Mouse (Mus musculus) spleen, adult 2 months (tissue): ENCODE measurements around the gene Gm9964. TPM values are rescaled to one million over a fixed set of nuclear protein-coding genes. Genes with fewer than 3 reads are reported as not detected.

Experiments
- DNase-seq, 2 experiments: peaks; one replicate each; pipeline versions ENCODE4 v3.0.0 to v3.0.0-alpha.2; 2012 to 2021; ENCODE audit warnings: low spot score in 2 of 2, low read depth in 1 of 2
- H3K27ac ChIP-seq: fragments of 200-500 bp; 2 replicates; pipeline ENCODE4 v1.5.1; 2012; ENCODE audit warnings: low read length, inconsistent platforms; ENCODE audit not compliant: insufficient read depth
- H3K27me3 ChIP-seq: fragments of 200-500 bp; 2 replicates; pipeline ENCODE4 v1.6.1; 2012; ENCODE audit warnings: mild to moderate bottlenecking, moderate library complexity, low read length, inconsistent platforms; ENCODE audit not compliant: control insufficient read depth, insufficient read depth
- H3K36me3 ChIP-seq: fragments of 200-500 bp; 2 replicates; pipeline ENCODE4 v1.6.1; 2012; ENCODE audit warnings: mild to moderate bottlenecking, low read length, inconsistent platforms; ENCODE audit not compliant: control insufficient read depth, insufficient read depth
- H3K4me1 ChIP-seq: fragments of 200-500 bp; 2 replicates; pipeline ENCODE4 v1.6.1; 2011; ENCODE audit warnings: inconsistent platforms; ENCODE audit not compliant: control insufficient read depth, insufficient read depth, insufficient read length
- H3K4me3 ChIP-seq: fragments of 200-500 bp; 2 replicates; pipeline ENCODE4 v1.5.1; 2011; ENCODE audit warnings: mild to moderate bottlenecking, inconsistent platforms; ENCODE audit not compliant: insufficient read depth, insufficient read length; ENCODE audit errors: extremely low read depth
- CTCF ChIP-seq: fragments of 200-500 bp; IDR thresholded peaks from 2 replicates; pipeline ENCODE4 v1.5.1; 2011; ENCODE audit warnings: mild to moderate bottlenecking, inconsistent platforms; ENCODE audit not compliant: insufficient read depth, insufficient read length, insufficient replicate concordance; ENCODE audit errors: extremely low read depth
- POLR2A ChIP-seq: fragments of 200-500 bp; IDR thresholded peaks from 2 replicates; pipeline ENCODE4 v1.6.1; 2011; ENCODE audit warnings: low read depth, low read length, inconsistent platforms
- WGBS: fragments of 180-500 bp; shearing (Covaris S2); methylation state at CpG from one replicate; pipeline ENCODE4 v1.1.7; 2018; 5-methylcytosine and 5-hydroxymethylcytosine counted together
- polyA plus RNA-seq: library from polyadenylated mRNA; depleted of rRNA; stranded (reverse); fragments of >200 nt; gene quantifications from 2 replicates; pipeline ENCODE4 v1.2.3, GENCODE M21; 2012

The Gm9964 gene
- polyA plus RNA-seq, 1 experiment: not detected

GRCm38 (mm10) chr11:79299719-79300431 lies 3.2 kb upstream of the Gm9964 start:
- Histone ChIP-seq H3K36me3 (no peaks in the 10 kb centered on the region), H3K4me3 (no peak overlapping the region), H3K4me1 (no peaks in the 10 kb centered on the region), H3K27me3 (no peaks in the 10 kb centered on the region), H3K27ac (no peak overlapping the region)
- TF ChIP-seq CTCF (no peak), POLR2A (no peak)
- no peak for DNase-seq
- 79% methylated on average over 9 of the region's 9 CpGs for WGBS

DNA sequence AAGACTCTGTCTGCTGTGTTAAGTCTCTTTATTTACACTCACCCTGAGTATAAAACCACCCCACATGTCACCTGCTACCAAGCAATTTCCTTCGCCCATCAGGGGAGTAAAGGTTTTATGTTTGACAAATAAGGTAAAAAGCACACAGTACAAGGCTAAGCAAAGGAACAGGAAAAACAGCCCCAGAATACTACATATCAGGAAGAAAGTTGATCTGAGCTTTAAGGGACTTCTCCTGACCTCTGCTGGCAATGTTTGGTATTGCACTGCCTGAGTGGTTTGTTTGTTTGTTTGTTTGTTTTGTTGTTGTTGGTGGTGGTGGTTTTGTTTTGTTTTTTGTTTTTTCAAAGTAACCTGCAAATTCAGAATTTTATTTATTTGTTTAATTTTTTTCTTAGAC lies 539 bp downstream of the Gm9964 start:
- DNase-seq: peak; percentile 15 to 22
- 5% methylated on average over 1 of the region's 1 CpGs for WGBS
- no peak overlapping the region for H3K27ac ChIP-seq
- no peaks in the 10 kb centered on the region for H3K27me3 ChIP-seq
- H3K4me1 ChIP-seq: no peaks in the 10 kb centered on the region; the same call in 1 of the 2 replicates
- TF ChIP-seq POLR2A: no peak
- TF ChIP-seq CTCF: peak; percentile 34; the same call in 1 of the 2 replicates
- H3K36me3 ChIP-seq: no peaks in the 10 kb centered on the region
- H3K4me3 ChIP-seq: no peak overlapping the region

DNA sequence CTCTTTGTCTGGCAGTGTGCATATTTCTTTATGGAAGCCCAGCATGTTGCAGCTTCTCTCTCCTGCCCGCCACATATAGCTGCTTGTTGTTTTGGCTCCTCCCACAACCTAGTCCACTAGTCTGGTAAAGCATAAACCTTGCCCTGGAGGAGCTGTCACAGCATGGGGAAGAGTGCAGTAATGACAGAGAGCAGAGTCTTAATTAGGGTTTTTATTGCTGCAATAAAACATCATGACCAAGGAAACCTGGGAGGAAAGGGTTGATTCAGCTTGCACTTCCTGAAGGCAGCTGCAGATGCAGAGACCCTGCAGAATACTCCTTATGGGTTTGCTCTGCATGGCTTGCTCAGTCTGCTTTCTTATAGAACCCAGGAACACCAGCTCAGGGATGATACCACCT lies 2.7 kb downstream of the Gm9964 start:
- Histone ChIP-seq H3K36me3 (no peaks in the 10 kb centered on the region), H3K27ac (no peak overlapping the region), H3K4me3 (no peak overlapping the region), H3K27me3 (no peaks in the 10 kb centered on the region), H3K4me1 (no peaks in the 10 kb centered on the region; the same call in none of the 2 replicates)
- WGBS: 56% methylated on average over 1 of the region's 1 CpGs
- TF ChIP-seq CTCF: no peak
- no peak for TF ChIP-seq POLR2A
- no peak for DNase-seq

- Histone ChIP-seq H3K27ac (no peak overlapping the region), H3K4me3 (no peak overlapping the region), H3K4me1 (no peaks in the 10 kb centered on the region; the same call in none of the 2 replicates), H3K36me3 (no peaks in the 10 kb centered on the region), H3K27me3 (no peaks in the 10 kb centered on the region)
- 68% methylated on average over 3 of the region's 3 CpGs for WGBS
- no peak for TF ChIP-seq POLR2A
- TF ChIP-seq CTCF: no peak
- no peak for DNase-seq
These were observed 3.7 kb downstream of the Gm9964 start for GRCm38 (mm10) chr11:79293025-79293424.

DNA sequence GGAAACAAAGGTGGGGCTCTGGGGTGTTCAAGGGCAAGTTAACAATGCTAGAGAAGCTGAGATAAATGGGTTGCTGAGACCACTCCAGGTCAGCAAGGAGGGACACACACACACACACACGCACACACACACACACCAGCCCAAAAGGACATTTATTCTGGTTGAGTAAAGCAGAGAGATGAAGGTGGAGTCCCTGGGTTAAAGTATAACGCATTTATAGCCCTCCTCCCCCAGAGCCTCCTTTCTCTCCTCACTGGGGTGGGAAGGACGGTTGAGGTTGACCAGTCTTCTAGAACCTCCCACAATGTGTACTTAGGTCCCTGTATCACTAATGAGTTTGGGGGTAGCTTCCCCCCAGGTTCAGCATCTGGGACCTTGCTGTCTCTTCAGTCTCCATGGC lies 4.6 kb downstream of the Gm9964 start:
- Histone ChIP-seq H3K27me3 (no peaks in the 10 kb centered on the region), H3K4me3 (no peak overlapping the region), H3K27ac (no peak overlapping the region), H3K36me3 (no peaks in the 10 kb centered on the region), H3K4me1 (peaks cover 6% of the 10 kb centered on the region)
- TF ChIP-seq POLR2A (no peak), CTCF (no peak)
- DNase-seq: no peak
- WGBS: 64% methylated on average over 3 of the region's 3 CpGs

- DNase-seq: no peak
- TF ChIP-seq CTCF: no peak
- no peak for TF ChIP-seq POLR2A
- Histone ChIP-seq H3K4me1 (peaks cover 8% of the 10 kb centered on the region), H3K36me3 (no peaks in the 10 kb centered on the region), H3K27ac (no peak overlapping the region), H3K4me3 (no peak overlapping the region), H3K27me3 (no peaks in the 10 kb centered on the region)
- 64% methylated on average over 5 of the region's 5 CpGs for WGBS
These were observed 5.1 kb downstream of the Gm9964 start for GRCm38 (mm10) chr11:79291651-79292050.

GRCm38 (mm10) chr11:79290473-79290872 lies 6.2 kb downstream of the Gm9964 start:
- peaks cover 15% of the 10 kb centered on the region for H3K4me1 ChIP-seq
- no peak for DNase-seq
- WGBS: 60% methylated on average over 2 of the region's 2 CpGs
- no peaks in the 10 kb centered on the region for H3K27me3 ChIP-seq
- H3K27ac ChIP-seq: no peak overlapping the region
- H3K4me3 ChIP-seq: no peak overlapping the region
- H3K36me3 ChIP-seq: no peaks in the 10 kb centered on the region
- no peak for TF ChIP-seq POLR2A
- peak; percentile 31; the same call in 1 of the 2 replicates for TF ChIP-seq CTCF
